Mouse (Mus musculus) hindbrain, postnatal 0 days (tissue): ENCODE measurements around the gene Gcnt3. TPM values are rescaled to one million over a fixed set of nuclear protein-coding genes. Genes with fewer than 3 reads are reported as not detected.
"Not testable (repeated sequence)": the region's sequence is repeated elsewhere in the genome, so short reads cannot be mapped to it uniquely, and the experiment has no call there.

Source experiments
- ATAC-seq: fragments of 200-750 bp; cut with Nextera tagmentation; 2 replicates; pipeline ENCODE4 v1.8.0; 2017; ENCODE audit warnings: mild to moderate bottlenecking, moderate TSS enrichment, moderate library complexity
- DNase-seq: peaks from one replicate; pipeline ENCODE4 v3.0.0-alpha.2; 2015; ENCODE audit warnings: low spot score
- H3K27ac ChIP-seq: fragments of 300-500 bp; sonication (generic); 2 replicates; pipeline ENCODE4 v1.5.1; 2014; ENCODE audit warnings: mild to moderate bottlenecking
- H3K27me3 ChIP-seq: fragments of 300-500 bp; sonication (generic); 2 replicates; pipeline ENCODE4 v1.6.1; 2014; ENCODE audit warnings: low read length, mixed read lengths; ENCODE audit not compliant: insufficient read depth
- H3K36me3 ChIP-seq: fragments of 300-500 bp; sonication (generic); 2 replicates; pipeline ENCODE4 v1.6.1; 2014; ENCODE audit warnings: low read length, mixed read lengths; ENCODE audit not compliant: insufficient read depth
- H3K4me1 ChIP-seq: fragments of 300-500 bp; sonication (generic); 2 replicates; pipeline ENCODE4 v1.6.1; 2014; ENCODE audit warnings: antibody characterized with exemption, low read length, mixed read lengths; ENCODE audit not compliant: insufficient read depth
- H3K4me2 ChIP-seq: fragments of 300-500 bp; sonication (generic); 2 replicates; pipeline ENCODE4 v1.6.1; 2014; ENCODE audit warnings: low read depth, mild to moderate bottlenecking, low read length, moderate library complexity, mixed read lengths
- H3K4me3 ChIP-seq: fragments of 300-500 bp; sonication (generic); 2 replicates; pipeline ENCODE4 v1.5.1; 2014; ENCODE audit warnings: low read length
- H3K9ac ChIP-seq: fragments of 300-500 bp; sonication (generic); replicated peaks from 2 replicates; pipeline ENCODE4 v1.6.1; 2014; ENCODE audit warnings: mild to moderate bottlenecking, low read length, moderate library complexity, mixed read lengths
- H3K9me3 ChIP-seq: fragments of 300-500 bp; sonication (generic); 2 replicates; pipeline ENCODE4 v1.6.1; 2016; ENCODE audit warnings: low read length, mixed read lengths
- CTCF ChIP-seq: IDR thresholded peaks from 2 replicates; pipeline ENCODE4 v1.5.1; 2016; ENCODE audit warnings: antibody characterized with exemption, control low read depth, low read depth
- WGBS: fragments of 180-500 bp; shearing (Covaris S2); extraction: QIAGEN DNeasy Blood & Tissue Kit; methylation state at CpG from one replicate; pipeline ENCODE4 v1.1.7; 2014; 5-methylcytosine and 5-hydroxymethylcytosine counted together
- polyA plus RNA-seq: library from polyadenylated mRNA; unstranded; fragments of >200 nt; fragmentation: Nextera tagmentation; extraction: Ambion mirVana; gene quantifications from 2 replicates; pipeline ENCODE4 v1.2.1, GENCODE M21; 2015
- total RNA-seq: library from RNA; depleted of rRNA; stranded (reverse); fragments of >200 nt; gene quantifications from 2 replicates; pipeline ENCODE4 v1.2.3, GENCODE M21; 2014

Gcnt3 gene
- total and polyA plus RNA-seq, 2 experiments from 2014 or later, result 0.03 TPM; not detected in 1

GRCm38 (mm10) chr9:70034702-70035101 is 3.2 kb downstream of the Gcnt3 start:
- TF ChIP-seq CTCF, result no peak
- Histone ChIP-seq H3K27ac (no peak overlapping the region), H3K36me3 (no peaks in the 10 kb centered on the region), H3K9ac (no peak overlapping the region), H3K27me3 (no peaks in the 10 kb centered on the region), H3K4me1 (no peaks in the 10 kb centered on the region), H3K4me2 (no peak overlapping the region), H3K4me3 (no peak overlapping the region), H3K9me3 (no peaks in the 10 kb centered on the region)
- 88% methylated on average over 7 of the region's 7 CpGs for WGBS
- DNase-seq, result no peak
- ATAC-seq, result no peak

- no peaks in the 10 kb centered on the region for H3K27me3 ChIP-seq
- H3K9ac ChIP-seq, result no peak overlapping the region
- no peaks in the 10 kb centered on the region for H3K9me3 ChIP-seq
- no peak overlapping the region for H3K4me3 ChIP-seq
- DNase-seq (no peak), ATAC-seq (no peak)
- 72% methylated on average over 9 of the region's 9 CpGs for WGBS
- TF ChIP-seq CTCF, result no peak
- no peaks in the 10 kb centered on the region for H3K4me1 ChIP-seq
- no peaks in the 10 kb centered on the region for H3K36me3 ChIP-seq
- H3K27ac ChIP-seq, result no peak overlapping the region
- H3K4me2 ChIP-seq, result no peak overlapping the region
Observed at GRCm38 (mm10) chr9:70033056-70033455, 4.8 kb downstream of the Gcnt3 start.

GRCm38 (mm10) chr9:70032167-70032566 is 5.7 kb downstream of the Gcnt3 start:
- 89% methylated on average over 1 of the region's 1 CpGs for WGBS

GRCm38 (mm10) chr9:70025365-70026012 is 12.4 kb downstream of the Gcnt3 start:
- no peaks in the 10 kb centered on the region for H3K9me3 ChIP-seq
- no peak overlapping the region for H3K4me2 ChIP-seq
- 94% methylated on average over 2 of the region's 2 CpGs for WGBS
- no peaks in the 10 kb centered on the region for H3K27me3 ChIP-seq
- no peaks in the 10 kb centered on the region for H3K36me3 ChIP-seq
- no peak for ATAC-seq
- H3K4me1 ChIP-seq, result no peaks in the 10 kb centered on the region
- no peak overlapping the region for H3K4me3 ChIP-seq
- no peak overlapping the region for H3K9ac ChIP-seq
- no peak for TF ChIP-seq CTCF
- DNase-seq, result no peak
- H3K27ac ChIP-seq, result no peak overlapping the region

More at GRCm38 (mm10) chr9:70032167-70032566, 5.7 kb downstream of the Gcnt3 start:
- no peak overlapping the region for H3K9ac ChIP-seq
- TF ChIP-seq CTCF, result no peak
- H3K27ac ChIP-seq, result no peak overlapping the region
- H3K4me2 ChIP-seq, result no peak overlapping the region
- no peaks in the 10 kb centered on the region for H3K9me3 ChIP-seq
- H3K4me1 ChIP-seq, result no peaks in the 10 kb centered on the region
- ATAC-seq (no peak), DNase-seq (no peak)
- H3K36me3 ChIP-seq, result no peaks in the 10 kb centered on the region
- H3K4me3 ChIP-seq, result no peak overlapping the region
- no peaks in the 10 kb centered on the region for H3K27me3 ChIP-seq

GRCm38 (mm10) chr9:70024648-70025047 is 13.2 kb downstream of the Gcnt3 start:
- no peak for DNase-seq
- no peaks in the 10 kb centered on the region for H3K9me3 ChIP-seq
- H3K4me1 ChIP-seq, result no peaks in the 10 kb centered on the region
- TF ChIP-seq CTCF, result no peak
- H3K9ac ChIP-seq, result no peak overlapping the region
- no peak overlapping the region for H3K4me3 ChIP-seq
- no peak for ATAC-seq
- H3K4me2 ChIP-seq, result no peak overlapping the region
- H3K27ac ChIP-seq, result no peak overlapping the region
- peaks cover under 1% of the 10 kb centered on the region; the same call in 1 of the 2 replicates for H3K36me3 ChIP-seq
- H3K27me3 ChIP-seq, result no peaks in the 10 kb centered on the region

- H3K27ac ChIP-seq, H3K4me3 ChIP-seq, H3K9me3 ChIP-seq, H3K4me2 ChIP-seq, H3K9ac ChIP-seq, DNase-seq, ATAC-seq, H3K27me3 ChIP-seq, H3K4me1 ChIP-seq, H3K36me3 ChIP-seq: not testable (repeated sequence)
- 73% methylated on average over 1 of the region's 1 CpGs for WGBS
Observed at GRCm38 (mm10) chr9:70023615-70024014, 14.3 kb downstream of the Gcnt3 start.

GRCm38 (mm10) chr9:70022083-70022482 is 15.8 kb downstream of the Gcnt3 start:
- DNase-seq (no peak), ATAC-seq (no peak)
- Histone ChIP-seq H3K27ac (no peak overlapping the region), H3K27me3 (no peaks in the 10 kb centered on the region), H3K9ac (no peak overlapping the region), H3K4me2 (no peak overlapping the region), H3K4me1 (no peaks in the 10 kb centered on the region), H3K9me3 (no peaks in the 10 kb centered on the region), H3K4me3 (no peak overlapping the region), H3K36me3 (peaks cover 3% of the 10 kb centered on the region)
- 95% methylated on average over 4 of the region's 4 CpGs for WGBS
- no peak for TF ChIP-seq CTCF
